Mouse (Mus musculus) heart, adult 2 months (tissue): ENCODE measurements around the gene Il1r1.

Experiments used
- CTCF ChIP-seq: fragments of 200-600 bp; IDR thresholded peaks from 2 replicates; pipeline ENCODE4 v1.8.1; 2022; ENCODE audit warnings: antibody characterized with exemption, mild to moderate bottlenecking, moderate library complexity
- EP300 ChIP-seq: fragments of 200-500 bp; IDR thresholded peaks from 2 replicates; pipeline ENCODE4 v1.6.1; 2011; ENCODE audit warnings: low read depth, low read length, control low read depth; ENCODE audit not compliant: insufficient read depth
- POLR2A ChIP-seq: fragments of 200-500 bp; IDR thresholded peaks from 2 replicates; pipeline ENCODE4 v1.6.1; 2011; ENCODE audit warnings: mild to moderate bottlenecking, low read depth, low read length, control low read depth; ENCODE audit not compliant: insufficient read depth

DNA sequence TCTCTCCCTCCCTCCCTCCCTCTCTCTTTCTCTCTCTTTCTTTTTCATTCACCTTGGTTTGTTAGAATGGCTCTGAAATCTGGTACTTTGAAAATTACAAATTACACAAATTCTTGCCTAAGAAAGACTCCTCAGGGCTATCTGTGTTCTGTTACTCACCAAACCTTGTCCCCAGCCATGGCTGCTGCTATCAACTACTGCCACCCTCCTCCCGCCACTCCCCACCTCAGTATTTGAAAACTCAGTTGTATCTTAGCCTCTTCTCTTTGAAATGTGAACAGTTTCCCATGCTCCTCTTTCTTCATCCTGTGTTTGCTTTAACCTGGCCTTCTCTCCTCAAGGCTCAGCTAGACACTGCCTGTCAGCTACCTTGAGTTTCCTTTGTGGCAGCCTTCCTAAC is 104.6 kb downstream of the Il1r1 start:
- TF ChIP-seq CTCF = no peak
- no peak for TF ChIP-seq POLR2A
- TF ChIP-seq EP300 = no peak
